Mouse (Mus musculus): ENCODE results near the gene Gbf1. TPM values are rescaled to one million over a fixed set of nuclear protein-coding genes. Genes with fewer than 3 reads are reported as not detected.
A peak's percentile ranks its signal among the peaks of the same experiment; 100 is the strongest.

Gbf1 gene
- total and polyA plus RNA-seq, 2 experiments = 25.7 to 58.1 TPM

DNA sequence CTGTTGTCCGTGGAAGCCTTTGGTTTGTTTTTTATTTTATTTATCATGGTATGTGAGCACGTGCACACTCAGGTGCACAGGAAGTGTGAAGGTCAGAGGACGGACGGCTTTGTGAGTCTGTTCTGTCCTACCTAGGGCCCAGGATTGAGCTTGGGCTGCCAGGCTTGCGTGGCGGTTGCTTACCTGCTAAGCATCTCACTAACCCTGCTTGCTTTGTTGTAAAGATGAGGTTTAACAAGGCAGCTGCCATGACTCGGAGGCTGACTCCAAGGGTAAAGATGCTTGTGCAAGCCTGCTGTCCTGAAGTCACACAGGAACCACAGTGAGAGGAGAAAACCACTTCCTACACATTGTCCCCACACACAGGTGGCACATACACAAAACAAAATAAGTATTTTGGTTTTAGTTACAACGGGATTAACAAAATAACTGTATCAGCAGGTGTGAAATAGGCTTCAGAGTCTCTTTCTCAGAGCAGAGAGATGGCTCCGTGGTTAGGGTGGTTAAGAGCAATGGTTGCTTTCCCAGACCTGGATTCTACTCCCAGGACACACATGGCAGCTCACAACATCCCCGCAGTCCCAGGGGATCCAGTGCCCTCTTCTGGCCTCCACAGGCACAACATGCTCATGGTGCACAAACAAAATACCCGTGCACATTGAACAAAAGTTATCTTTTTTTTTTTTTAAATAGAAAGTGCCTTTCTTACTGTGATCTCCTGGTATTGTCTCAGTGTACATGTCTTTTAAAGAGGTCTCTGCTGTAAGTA lies 130.0 kb downstream of the Gbf1 start:
- TF ChIP-seq CTCF (IDR thresholded peaks at IDR 0.05; ENCODE audit: low read depth, low read length) = peak; percentile 41
- TF ChIP-seq POLR2A (IDR thresholded peaks at IDR 0.05; ENCODE audit: extremely low read depth, insufficient read depth, low read length) = no peak

DNA sequence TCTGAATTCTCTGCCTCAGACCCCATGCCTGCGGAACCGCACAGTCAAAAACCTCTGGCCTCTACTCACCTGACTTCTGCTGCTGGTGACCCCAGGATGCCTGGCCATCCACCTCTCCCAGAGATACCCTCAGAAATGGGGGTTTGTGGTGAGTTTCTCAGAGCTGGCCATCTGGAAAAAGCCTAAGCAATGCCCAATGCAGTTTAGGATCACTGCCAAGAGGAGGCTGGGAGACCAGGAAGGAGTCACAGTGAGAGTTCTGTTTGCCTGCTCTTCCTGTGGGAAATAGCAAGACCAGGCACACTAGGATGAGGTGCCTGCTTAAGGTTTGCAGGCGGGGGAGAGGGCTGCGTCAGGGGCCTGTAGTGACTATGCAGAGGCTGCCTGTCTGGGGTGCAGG lies 132.4 kb downstream of the Gbf1 start:
- 95% methylated on average over 4 of the region's 4 CpGs for WGBS
- TF ChIP-seq CTCF (IDR thresholded peaks at IDR 0.05; ENCODE audit: low read depth, low read length) = no peak
- TF ChIP-seq POLR2A (IDR thresholded peaks at IDR 0.05; ENCODE audit: extremely low read depth, insufficient read depth, low read length) = no peak
- Histone ChIP-seq H3K27me3 (ENCODE audit: control insufficient read depth, insufficient read depth, low read length) (no peaks in the 10 kb centered on the region), H3K4me3 (ENCODE audit: insufficient read depth, low read depth, low read length) (no peak overlapping the region), H3K4me1 (ENCODE audit: control insufficient read depth, insufficient read depth, low read length) (no peaks in the 10 kb centered on the region), H3K27ac (replicated peaks; ENCODE audit: insufficient read depth, low read depth, low read length) (no peak overlapping the region), H3K79me2 (ENCODE audit: control insufficient read depth, insufficient read depth, low read length) (no peaks in the 10 kb centered on the region), H3K9ac (ENCODE audit: low read depth, low read length) (no peak overlapping the region), H3K36me3 (ENCODE audit: control insufficient read depth, insufficient read depth, low read length) (peaks cover 45% of the 10 kb centered on the region)
- no peak for DNase-seq (ENCODE audit: extremely low read depth, low read depth, low spot score)

More for the DNA sequence above, 130.0 kb downstream of the Gbf1 start:
- no peak overlapping the region for H3K27ac ChIP-seq (replicated peaks; ENCODE audit: insufficient read depth, low read depth, low read length)
- 97% methylated on average over 11 of the region's 11 CpGs for WGBS
- no peak for DNase-seq (ENCODE audit: extremely low read depth, low read depth, low spot score)
- H3K4me3 ChIP-seq (ENCODE audit: insufficient read depth, low read depth, low read length) = no peak overlapping the region
- no peaks in the 10 kb centered on the region for H3K79me2 ChIP-seq (ENCODE audit: control insufficient read depth, insufficient read depth, low read length)
- H3K36me3 ChIP-seq (ENCODE audit: control insufficient read depth, insufficient read depth, low read length) = peaks cover 55% of the 10 kb centered on the region
- H3K27me3 ChIP-seq (ENCODE audit: control insufficient read depth, insufficient read depth, low read length) = no peaks in the 10 kb centered on the region
- H3K9ac ChIP-seq (ENCODE audit: low read depth, low read length) = no peak overlapping the region
- H3K4me1 ChIP-seq (ENCODE audit: control insufficient read depth, insufficient read depth, low read length) = no peaks in the 10 kb centered on the region

DNA sequence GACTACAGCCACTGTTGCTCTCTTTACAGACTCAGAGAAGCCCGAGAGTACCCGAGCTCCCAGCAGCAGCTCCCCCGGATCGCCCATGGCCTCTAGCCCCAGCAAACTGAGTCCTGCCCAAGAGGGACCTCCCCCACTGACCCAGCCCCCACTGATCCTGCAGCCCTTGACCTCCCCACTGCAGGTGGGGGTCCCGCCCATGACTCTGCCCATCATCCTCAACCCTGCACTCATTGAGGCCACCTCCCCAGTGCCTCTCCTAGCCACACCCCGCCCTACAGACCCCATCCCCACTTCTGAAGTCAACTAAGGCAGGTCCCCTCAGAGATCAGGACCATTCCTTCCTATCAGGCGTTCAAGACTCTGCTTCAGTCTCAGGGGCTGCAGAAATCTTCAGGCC lies 133.3 kb downstream of the Gbf1 start:
- WGBS = 97% methylated on average over 7 of the region's 7 CpGs
- H3K9ac ChIP-seq (ENCODE audit: low read depth, low read length) = no peak overlapping the region
- no peak overlapping the region for H3K27ac ChIP-seq (replicated peaks; ENCODE audit: insufficient read depth, low read depth, low read length)
- H3K27me3 ChIP-seq (ENCODE audit: control insufficient read depth, insufficient read depth, low read length) = no peaks in the 10 kb centered on the region
- H3K4me1 ChIP-seq (ENCODE audit: control insufficient read depth, insufficient read depth, low read length) = no peaks in the 10 kb centered on the region
- DNase-seq (ENCODE audit: extremely low read depth, low read depth, low spot score) = no peak
- H3K79me2 ChIP-seq (ENCODE audit: control insufficient read depth, insufficient read depth, low read length) = no peaks in the 10 kb centered on the region
- TF ChIP-seq POLR2A (IDR thresholded peaks at IDR 0.05; ENCODE audit: extremely low read depth, insufficient read depth, low read length) = no peak
- H3K36me3 ChIP-seq (ENCODE audit: control insufficient read depth, insufficient read depth, low read length) = peaks cover 36% of the 10 kb centered on the region
- H3K4me3 ChIP-seq (ENCODE audit: insufficient read depth, low read depth, low read length) = no peak overlapping the region

DNA sequence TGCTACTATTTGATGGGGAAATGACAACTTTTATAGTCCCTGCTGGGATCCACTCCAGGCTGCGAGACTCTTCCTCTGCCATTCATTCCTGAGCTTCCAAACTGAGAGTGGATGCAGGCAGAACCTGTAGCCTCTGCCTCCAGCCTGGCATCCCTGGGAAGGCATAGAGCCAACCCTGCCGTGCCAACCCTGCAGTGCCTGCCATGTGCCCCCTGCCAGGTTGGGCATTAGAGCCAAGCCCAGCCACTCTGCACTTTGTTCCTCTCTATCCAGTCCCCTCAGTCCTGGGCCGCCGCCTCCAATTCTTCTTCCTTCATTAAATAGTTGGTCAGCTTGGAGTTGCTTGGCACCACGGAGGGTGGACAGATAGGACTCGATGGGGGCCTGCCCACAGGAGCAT lies 133.7 kb downstream of the Gbf1 start:
- Histone ChIP-seq H3K4me3 (ENCODE audit: insufficient read depth, low read depth, low read length) (no peak overlapping the region), H3K79me2 (ENCODE audit: control insufficient read depth, insufficient read depth, low read length) (no peaks in the 10 kb centered on the region), H3K27me3 (ENCODE audit: control insufficient read depth, insufficient read depth, low read length) (no peaks in the 10 kb centered on the region), H3K4me1 (ENCODE audit: control insufficient read depth, insufficient read depth, low read length) (no peaks in the 10 kb centered on the region), H3K9ac (ENCODE audit: low read depth, low read length) (no peak overlapping the region), H3K36me3 (ENCODE audit: control insufficient read depth, insufficient read depth, low read length) (peaks cover 32% of the 10 kb centered on the region), H3K27ac (replicated peaks; ENCODE audit: insufficient read depth, low read depth, low read length) (no peak overlapping the region)
- TF ChIP-seq CTCF (IDR thresholded peaks at IDR 0.05; ENCODE audit: low read depth, low read length) (no peak), POLR2A (IDR thresholded peaks at IDR 0.05; ENCODE audit: extremely low read depth, insufficient read depth, low read length) (no peak)
- peak; percentile 59 for DNase-seq (ENCODE audit: extremely low read depth, low read depth, low spot score)
- 73% methylated on average over 6 of the region's 6 CpGs for WGBS

DNA sequence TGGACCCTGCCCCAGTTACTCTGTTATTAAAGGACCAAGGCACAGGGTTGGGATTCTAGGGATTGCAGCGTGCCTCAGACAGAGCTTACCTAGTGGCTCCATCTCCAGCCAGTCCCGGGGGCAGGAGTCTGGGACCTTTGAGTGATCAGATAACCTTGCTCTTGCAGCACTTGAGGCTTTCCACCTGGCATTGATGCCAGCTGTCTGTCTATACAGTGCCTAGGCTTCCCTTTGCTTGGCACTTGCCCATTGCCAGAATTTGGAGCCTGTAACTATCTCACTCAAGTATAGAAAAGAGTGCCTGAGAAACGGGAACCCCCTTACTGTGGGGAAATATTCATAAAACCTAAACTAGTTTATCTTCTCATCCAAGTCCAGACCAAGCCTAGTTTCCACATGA lies 134.6 kb downstream of the Gbf1 start:
- no peak overlapping the region for H3K4me3 ChIP-seq (ENCODE audit: insufficient read depth, low read depth, low read length)
- H3K36me3 ChIP-seq (ENCODE audit: control insufficient read depth, insufficient read depth, low read length) = peaks cover 26% of the 10 kb centered on the region
- H3K27ac ChIP-seq (replicated peaks; ENCODE audit: insufficient read depth, low read depth, low read length) = no peak overlapping the region
- DNase-seq (ENCODE audit: extremely low read depth, low read depth, low spot score) = no peak
- H3K9ac ChIP-seq (ENCODE audit: low read depth, low read length) = no peak overlapping the region
- TF ChIP-seq CTCF (IDR thresholded peaks at IDR 0.05; ENCODE audit: low read depth, low read length) (no peak), POLR2A (IDR thresholded peaks at IDR 0.05; ENCODE audit: extremely low read depth, insufficient read depth, low read length) (no peak)
- WGBS = 87% methylated on average over 3 of the region's 3 CpGs
- no peaks in the 10 kb centered on the region for H3K27me3 ChIP-seq (ENCODE audit: control insufficient read depth, insufficient read depth, low read length)
- H3K4me1 ChIP-seq (ENCODE audit: control insufficient read depth, insufficient read depth, low read length) = no peaks in the 10 kb centered on the region
- H3K79me2 ChIP-seq (ENCODE audit: control insufficient read depth, insufficient read depth, low read length) = no peaks in the 10 kb centered on the region

DNA sequence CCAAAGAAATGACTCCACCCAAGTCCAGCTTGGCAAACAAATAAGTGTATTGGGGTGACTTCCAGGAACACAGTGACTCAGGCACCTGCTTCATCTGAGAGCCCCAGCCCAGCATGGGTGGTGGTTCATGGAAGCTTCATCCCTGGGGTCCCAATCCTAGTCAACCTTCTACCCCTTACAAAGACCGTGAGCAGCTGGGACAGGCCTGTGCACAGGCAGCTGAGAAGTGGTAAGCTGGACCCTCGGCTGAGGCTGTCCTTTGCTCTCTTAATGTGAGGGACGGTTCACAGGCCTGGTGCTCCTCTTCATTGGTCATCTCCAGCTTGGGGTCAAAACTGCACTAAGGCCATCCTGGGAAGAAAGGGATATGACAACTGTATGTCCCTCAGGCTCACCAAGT lies 135.3 kb downstream of the Gbf1 start:
- Histone ChIP-seq H3K27ac (replicated peaks; ENCODE audit: insufficient read depth, low read depth, low read length) (no peak overlapping the region), H3K27me3 (ENCODE audit: control insufficient read depth, insufficient read depth, low read length) (no peaks in the 10 kb centered on the region), H3K9ac (ENCODE audit: low read depth, low read length) (no peak overlapping the region), H3K36me3 (ENCODE audit: control insufficient read depth, insufficient read depth, low read length) (peaks cover 21% of the 10 kb centered on the region), H3K4me3 (ENCODE audit: insufficient read depth, low read depth, low read length) (no peak overlapping the region), H3K79me2 (ENCODE audit: control insufficient read depth, insufficient read depth, low read length) (no peaks in the 10 kb centered on the region), H3K4me1 (ENCODE audit: control insufficient read depth, insufficient read depth, low read length) (no peaks in the 10 kb centered on the region)
- DNase-seq (ENCODE audit: extremely low read depth, low read depth, low spot score) = no peak
- WGBS = 86% methylated on average over 3 of the region's 3 CpGs
- TF ChIP-seq CTCF (IDR thresholded peaks at IDR 0.05; ENCODE audit: low read depth, low read length) = no peak
- TF ChIP-seq POLR2A (IDR thresholded peaks at IDR 0.05; ENCODE audit: extremely low read depth, insufficient read depth, low read length) = no peak

Data from liver, adult 2 months (tissue).